Mouse (Mus musculus): ENCODE measurements around the gene Nfic. TPM values are rescaled to one million over a fixed set of nuclear protein-coding genes. Genes with fewer than 3 reads are reported as not detected.
A peak's percentile ranks its signal among the peaks of the same experiment; 100 is the strongest.

The Nfic gene
- polyA plus RNA-seq, 1 experiment from 2014 or later: 21.9 TPM

GRCm38 (mm10) chr10:81474461-81474860, 19.0 kb upstream of the Nfic start:
- Histone ChIP-seq H3K4me3 (ENCODE audit: low read depth, low read length) (no peak overlapping the region), H3K27me3 (ENCODE audit: control insufficient read depth, insufficient read depth, low read length) (no peaks in the 10 kb centered on the region), H3K27ac (ENCODE audit: low read depth, low read length) (no peak overlapping the region), H3K9me3 (ENCODE audit: control insufficient read depth, low read length) (no peaks in the 10 kb centered on the region), H3K4me1 (ENCODE audit: control insufficient read depth, insufficient read depth, low read length) (peaks cover 8% of the 10 kb centered on the region; the same call in 1 of the 2 replicates), H3K4me2 (ENCODE audit: low read depth, low read length) (no peak overlapping the region), H3K36me3 (ENCODE audit: control insufficient read depth, insufficient read depth, low read length) (no peaks in the 10 kb centered on the region), H3K9ac (replicated peaks; ENCODE audit: low read depth, low read length) (no peak overlapping the region)
- no peak for ATAC-seq (ENCODE audit: low read depth)
- WGBS: 88% methylated on average over 10 of the region's 10 CpGs

- Histone ChIP-seq H3K36me3 (ENCODE audit: control insufficient read depth, insufficient read depth, low read length) (peaks cover under 1% of the 10 kb centered on the region; the same call in 1 of the 2 replicates), H3K4me3 (ENCODE audit: low read depth, low read length) (peak overlapping the region; percentile 32), H3K9me3 (ENCODE audit: control insufficient read depth, low read length) (no peaks in the 10 kb centered on the region), H3K27ac (ENCODE audit: low read depth, low read length) (peak overlapping the region; percentile 77), H3K4me1 (ENCODE audit: control insufficient read depth, insufficient read depth, low read length) (peaks cover 8% of the 10 kb centered on the region; the same call in 1 of the 2 replicates), H3K27me3 (ENCODE audit: control insufficient read depth, insufficient read depth, low read length) (no peaks in the 10 kb centered on the region), H3K9ac (replicated peaks; ENCODE audit: low read depth, low read length) (peak overlapping the region; percentile 69; the same call in 1 of the 2 replicates), H3K4me2 (ENCODE audit: low read depth, low read length) (peak overlapping the region; percentile 65)
- WGBS: under 1% methylated on average over 22 of the region's 22 CpGs
- ATAC-seq (ENCODE audit: low read depth): peak; percentile 87
Observed at GRCm38 (mm10) chr10:81473003-81473451, 17.6 kb upstream of the Nfic start.

DNA sequence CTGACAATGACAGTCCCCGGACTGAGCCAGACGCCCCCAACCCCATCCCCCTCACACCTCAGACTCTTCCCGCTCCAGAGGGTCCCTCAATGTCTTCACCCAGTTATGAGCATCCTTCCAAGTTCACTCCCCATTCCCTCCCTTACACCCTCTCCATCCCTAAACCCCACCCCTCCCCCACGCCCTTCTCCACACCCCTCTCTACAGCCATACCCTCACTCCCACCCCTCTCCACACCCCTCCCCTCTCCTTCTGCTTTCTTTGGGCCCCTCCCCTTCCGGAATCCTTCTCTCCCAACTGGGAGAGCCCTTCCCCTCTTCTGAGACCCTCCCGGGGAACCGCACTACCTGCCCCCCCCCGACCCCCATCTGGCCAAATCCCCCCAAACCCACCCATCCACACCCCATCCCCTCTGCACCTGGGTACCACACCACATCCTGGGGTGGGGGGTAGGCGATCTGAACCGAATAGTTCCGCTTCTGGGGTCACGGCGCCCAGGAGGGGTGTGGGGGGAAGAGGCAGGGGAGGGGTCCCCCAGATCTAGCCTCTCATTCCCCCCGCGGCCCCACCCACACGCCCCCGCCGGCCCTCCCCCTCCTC, 17.1 kb upstream of the Nfic start:
- ATAC-seq (ENCODE audit: low read depth): peak; percentile 39
- Histone ChIP-seq H3K27ac (ENCODE audit: low read depth, low read length) (peak overlapping the region; percentile 77), H3K9me3 (ENCODE audit: control insufficient read depth, low read length) (no peaks in the 10 kb centered on the region), H3K4me1 (ENCODE audit: control insufficient read depth, insufficient read depth, low read length) (peaks cover 7% of the 10 kb centered on the region; the same call in 1 of the 2 replicates), H3K36me3 (ENCODE audit: control insufficient read depth, insufficient read depth, low read length) (peaks cover 6% of the 10 kb centered on the region; the same call in 1 of the 2 replicates), H3K9ac (replicated peaks; ENCODE audit: low read depth, low read length) (peak overlapping the region; percentile 69), H3K27me3 (ENCODE audit: control insufficient read depth, insufficient read depth, low read length) (no peaks in the 10 kb centered on the region), H3K4me2 (ENCODE audit: low read depth, low read length) (peak overlapping the region; percentile 65), H3K4me3 (ENCODE audit: low read depth, low read length) (peak overlapping the region; percentile 32)
- WGBS: 3% methylated on average over 15 of the region's 18 CpGs

DNA sequence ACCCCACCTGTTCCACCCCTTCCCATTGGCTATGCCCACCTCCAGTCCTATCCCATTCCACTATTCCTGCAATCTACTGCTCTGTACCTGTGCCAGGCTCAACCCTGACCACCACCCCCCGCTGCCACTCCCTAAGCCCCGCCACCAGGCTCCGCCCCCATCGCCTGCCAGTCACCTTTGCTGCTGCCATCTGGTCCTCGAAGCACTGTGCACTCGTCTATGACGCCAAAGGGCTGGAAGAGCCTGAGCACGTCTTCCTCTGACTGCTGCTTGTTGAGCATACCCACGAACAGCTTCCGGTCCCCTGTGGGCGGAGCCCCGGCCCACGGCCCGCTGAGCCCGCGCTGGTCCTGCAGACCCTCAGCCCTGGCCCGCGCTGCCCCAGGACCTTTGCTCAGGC, 15.0 kb upstream of the Nfic start:
- no peak overlapping the region for H3K27ac ChIP-seq (ENCODE audit: low read depth, low read length)
- H3K36me3 ChIP-seq (ENCODE audit: control insufficient read depth, insufficient read depth, low read length): peaks cover 16% of the 10 kb centered on the region
- H3K4me1 ChIP-seq (ENCODE audit: control insufficient read depth, insufficient read depth, low read length): peaks cover 6% of the 10 kb centered on the region; the same call in 1 of the 2 replicates
- no peak overlapping the region for H3K9ac ChIP-seq (replicated peaks; ENCODE audit: low read depth, low read length)
- H3K4me2 ChIP-seq (ENCODE audit: low read depth, low read length): no peak overlapping the region
- H3K9me3 ChIP-seq (ENCODE audit: control insufficient read depth, low read length): no peaks in the 10 kb centered on the region
- ATAC-seq (ENCODE audit: low read depth): no peak
- H3K27me3 ChIP-seq (ENCODE audit: control insufficient read depth, insufficient read depth, low read length): no peaks in the 10 kb centered on the region
- no peak overlapping the region for H3K4me3 ChIP-seq (ENCODE audit: low read depth, low read length)
- WGBS: 61% methylated on average over 18 of the region's 18 CpGs

GRCm38 (mm10) chr10:81469253-81469652, 13.8 kb upstream of the Nfic start:
- Histone ChIP-seq H3K4me1 (ENCODE audit: control insufficient read depth, insufficient read depth, low read length) (peaks cover 9% of the 10 kb centered on the region; the same call in 1 of the 2 replicates), H3K36me3 (ENCODE audit: control insufficient read depth, insufficient read depth, low read length) (peaks cover 16% of the 10 kb centered on the region), H3K27ac (ENCODE audit: low read depth, low read length) (no peak overlapping the region), H3K9me3 (ENCODE audit: control insufficient read depth, low read length) (no peaks in the 10 kb centered on the region), H3K27me3 (ENCODE audit: control insufficient read depth, insufficient read depth, low read length) (peaks cover 4% of the 10 kb centered on the region; the same call in 1 of the 2 replicates), H3K9ac (replicated peaks; ENCODE audit: low read depth, low read length) (no peak overlapping the region), H3K4me2 (ENCODE audit: low read depth, low read length) (no peak overlapping the region), H3K4me3 (ENCODE audit: low read depth, low read length) (no peak overlapping the region)
- WGBS: 84% methylated on average over 5 of the region's 5 CpGs
- ATAC-seq (ENCODE audit: low read depth): no peak

- H3K4me2 ChIP-seq (ENCODE audit: low read depth, low read length): no peak overlapping the region
- H3K27ac ChIP-seq (ENCODE audit: low read depth, low read length): no peak overlapping the region
- no peak overlapping the region for H3K4me3 ChIP-seq (ENCODE audit: low read depth, low read length)
- 90% methylated on average over 16 of the region's 16 CpGs for whole genome bisulfite sequencing
- H3K36me3 ChIP-seq (ENCODE audit: control insufficient read depth, insufficient read depth, low read length): peaks cover 16% of the 10 kb centered on the region
- no peak for ATAC-seq (ENCODE audit: low read depth)
- peaks cover 17% of the 10 kb centered on the region for H3K27me3 ChIP-seq (ENCODE audit: control insufficient read depth, insufficient read depth, low read length)
- H3K9ac ChIP-seq (replicated peaks; ENCODE audit: low read depth, low read length): no peak overlapping the region
- peaks cover 5% of the 10 kb centered on the region; the same call in 1 of the 2 replicates for H3K4me1 ChIP-seq (ENCODE audit: control insufficient read depth, insufficient read depth, low read length)
- H3K9me3 ChIP-seq (ENCODE audit: control insufficient read depth, low read length): no peaks in the 10 kb centered on the region
Observed at GRCm38 (mm10) chr10:81467670-81468235, 12.3 kb upstream of the Nfic start.

DNA sequence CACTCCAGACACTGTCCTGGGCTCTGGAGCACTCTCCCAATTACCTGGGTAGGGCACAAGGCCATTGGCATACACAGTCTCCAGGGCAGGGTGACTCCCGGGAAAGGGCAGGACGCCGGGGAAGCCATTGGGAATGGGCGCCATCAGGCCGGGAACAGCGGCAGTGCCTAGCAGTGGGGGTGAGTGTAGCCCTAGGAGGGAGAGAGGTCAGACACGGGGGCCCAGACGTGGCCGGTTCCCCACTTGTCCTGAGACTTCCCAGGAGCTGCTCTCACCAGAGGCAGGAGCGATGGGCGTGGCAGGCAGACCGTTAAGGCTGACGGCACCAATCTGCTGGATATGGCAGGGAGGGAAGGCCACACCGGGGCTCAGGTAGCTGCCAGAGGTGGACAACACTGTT, 11.4 kb upstream of the Nfic start:
- Histone ChIP-seq H3K4me1 (ENCODE audit: control insufficient read depth, insufficient read depth, low read length) (0 out of 2 replicates have a peak, but pooled peaks cover 3% of the 10 kb centered on the region), H3K9me3 (ENCODE audit: control insufficient read depth, low read length) (no peaks in the 10 kb centered on the region), H3K27ac (ENCODE audit: low read depth, low read length) (no peak overlapping the region), H3K9ac (replicated peaks; ENCODE audit: low read depth, low read length) (no peak overlapping the region), H3K27me3 (ENCODE audit: control insufficient read depth, insufficient read depth, low read length) (peaks cover 26% of the 10 kb centered on the region), H3K4me2 (ENCODE audit: low read depth, low read length) (no peak overlapping the region), H3K4me3 (ENCODE audit: low read depth, low read length) (no peak overlapping the region), H3K36me3 (ENCODE audit: control insufficient read depth, insufficient read depth, low read length) (peaks cover 22% of the 10 kb centered on the region)
- 59% methylated on average over 14 of the region's 14 CpGs for WGBS
- ATAC-seq (ENCODE audit: low read depth): no peak

GRCm38 (mm10) chr10:81466066-81466465, 10.6 kb upstream of the Nfic start:
- Histone ChIP-seq H3K9me3 (ENCODE audit: control insufficient read depth, low read length) (no peaks in the 10 kb centered on the region), H3K9ac (replicated peaks; ENCODE audit: low read depth, low read length) (no peak overlapping the region), H3K27me3 (ENCODE audit: control insufficient read depth, insufficient read depth, low read length) (peaks cover 29% of the 10 kb centered on the region), H3K4me3 (ENCODE audit: low read depth, low read length) (no peak overlapping the region), H3K27ac (ENCODE audit: low read depth, low read length) (no peak overlapping the region), H3K36me3 (ENCODE audit: control insufficient read depth, insufficient read depth, low read length) (peaks cover 23% of the 10 kb centered on the region), H3K4me2 (ENCODE audit: low read depth, low read length) (no peak overlapping the region), H3K4me1 (ENCODE audit: control insufficient read depth, insufficient read depth, low read length) (0 out of 2 replicates have a peak, but pooled peaks cover 3% of the 10 kb centered on the region)
- 77% methylated on average over 2 of the region's 2 CpGs for WGBS
- no peak for ATAC-seq (ENCODE audit: low read depth)

GRCm38 (mm10) chr10:81465265-81465645, 9.8 kb upstream of the Nfic start:
- H3K36me3 ChIP-seq (ENCODE audit: control insufficient read depth, insufficient read depth, low read length): peaks cover 23% of the 10 kb centered on the region
- H3K4me1 ChIP-seq (ENCODE audit: control insufficient read depth, insufficient read depth, low read length): 0 out of 2 replicates have a peak, but pooled peaks cover 3% of the 10 kb centered on the region
- H3K4me3 ChIP-seq (ENCODE audit: low read depth, low read length): no peak overlapping the region
- no peak overlapping the region for H3K4me2 ChIP-seq (ENCODE audit: low read depth, low read length)
- no peaks in the 10 kb centered on the region for H3K9me3 ChIP-seq (ENCODE audit: control insufficient read depth, low read length)
- H3K27me3 ChIP-seq (ENCODE audit: control insufficient read depth, insufficient read depth, low read length): peaks cover 33% of the 10 kb centered on the region
- 2% methylated on average over 5 of the region's 5 CpGs for WGBS
- no peak overlapping the region for H3K27ac ChIP-seq (ENCODE audit: low read depth, low read length)
- ATAC-seq (ENCODE audit: low read depth): peak; percentile 6; the same call in 1 of the 2 replicates
- no peak overlapping the region for H3K9ac ChIP-seq (replicated peaks; ENCODE audit: low read depth, low read length)

Data from neural tube, embryonic 14.5 days (tissue).